Mouse (Mus musculus): ENCODE data around the gene Ciita. TPM values are rescaled to one million over a fixed set of nuclear protein-coding genes. Genes with fewer than 3 reads are reported as not detected.

Ciita gene
- total RNA-seq, 1 experiment from 2014 or later, result 0.69 TPM

DNA sequence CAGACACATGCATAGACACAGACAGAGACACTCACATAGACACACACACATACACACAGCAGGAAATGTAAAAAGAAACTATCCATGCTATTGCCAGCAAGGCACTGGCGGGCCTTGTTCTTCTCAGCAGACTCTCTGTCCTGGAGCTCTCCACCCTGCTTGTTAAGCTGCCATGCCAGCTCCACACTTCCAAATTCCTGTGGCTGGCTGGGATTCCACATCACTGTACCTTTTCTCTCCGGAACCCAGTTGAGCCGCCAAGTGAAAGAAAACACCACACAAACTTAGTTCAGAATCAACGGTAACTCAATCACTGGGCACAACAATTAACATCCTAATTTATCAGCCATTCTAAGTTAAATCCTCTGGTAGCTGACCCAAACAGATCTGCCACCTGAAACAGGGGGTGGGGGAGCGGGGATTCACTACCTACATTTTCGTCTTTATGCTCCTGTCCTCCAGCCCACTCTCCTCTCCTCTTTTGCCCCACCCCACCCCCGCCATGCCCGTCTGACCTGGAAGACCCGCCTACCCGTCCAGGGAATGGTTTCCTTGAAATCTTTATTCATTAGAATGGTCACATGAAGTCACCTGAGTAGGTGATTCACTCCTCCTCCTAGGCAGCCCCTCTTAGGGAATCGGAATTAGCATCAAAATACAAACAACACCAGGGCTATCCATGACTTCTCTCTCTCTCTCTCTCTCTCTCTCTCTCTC lies 12.3 kb upstream of the Ciita start:
- ATAC-seq (replicated peaks; ENCODE audit: low read depth, poor library complexity, severe bottlenecking), result no peak

DNA sequence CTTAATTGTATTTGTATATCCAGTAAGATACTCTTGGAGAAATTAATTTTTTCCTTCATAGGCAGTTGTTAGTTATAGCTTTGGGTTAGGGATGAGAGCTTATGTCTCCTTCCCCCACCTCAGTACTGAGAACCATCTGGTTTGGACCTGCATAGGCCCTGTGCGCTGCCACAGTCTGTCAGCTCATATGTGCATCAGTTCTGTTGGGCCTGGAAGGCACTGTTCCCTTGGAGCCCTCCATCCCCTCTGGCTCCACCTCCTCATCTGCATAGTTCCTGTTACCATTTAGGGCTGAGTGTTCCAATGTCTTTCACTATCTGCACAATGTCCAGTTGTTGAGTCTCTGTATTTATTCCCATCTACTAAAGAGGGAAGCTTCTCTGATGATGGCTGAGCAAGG lies 11.7 kb upstream of the Ciita start:
- ATAC-seq (replicated peaks; ENCODE audit: low read depth, poor library complexity, severe bottlenecking), result no peak

GRCm38 (mm10) chr16:10471950-10472349 lies 7.9 kb upstream of the Ciita start:
- no peak for ATAC-seq (replicated peaks; ENCODE audit: low read depth, poor library complexity, severe bottlenecking)

DNA sequence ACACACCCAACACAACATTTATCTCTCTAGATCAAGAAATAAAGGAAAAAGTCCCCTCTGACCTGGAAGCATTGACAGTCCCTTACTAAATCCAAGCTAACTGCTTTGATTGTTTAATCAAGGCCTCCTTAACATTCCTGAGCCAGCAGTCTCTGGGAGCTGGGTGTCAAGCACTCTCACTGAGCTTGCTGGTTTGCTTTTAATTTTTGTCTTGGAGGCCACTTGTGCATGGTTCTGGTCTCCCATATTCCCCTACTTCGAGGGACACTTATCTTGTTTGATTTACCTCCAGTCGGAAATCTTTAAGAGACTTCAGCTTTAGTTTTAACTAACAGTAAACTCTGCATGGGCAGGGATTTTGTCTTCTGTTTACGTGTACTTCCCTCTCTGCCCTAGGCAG lies 4.9 kb upstream of the Ciita start:
- ATAC-seq (replicated peaks; ENCODE audit: low read depth, poor library complexity, severe bottlenecking), result no peak

DNA sequence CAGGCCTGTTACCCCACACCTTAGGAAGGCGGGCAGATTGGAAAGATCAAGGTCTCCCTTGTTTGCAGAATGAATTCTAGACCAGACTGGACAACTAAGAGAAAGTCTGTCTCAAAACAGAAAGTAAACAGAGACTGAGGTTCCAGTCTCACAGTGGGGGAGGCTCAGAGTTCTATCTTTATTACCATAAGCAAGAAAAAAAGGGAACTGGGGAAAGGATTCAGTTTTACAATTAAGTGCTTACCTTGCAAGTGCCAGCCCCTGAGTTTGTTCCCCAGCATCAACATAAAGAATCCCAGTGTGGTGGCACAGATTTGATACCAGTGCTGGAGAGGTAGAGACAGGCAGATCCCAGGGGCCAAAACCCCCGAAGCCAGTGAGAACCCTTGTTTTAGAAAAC lies 3.9 kb upstream of the Ciita start:
- peak; percentile 43; the same call in 1 of the 2 replicates for ATAC-seq (replicated peaks; ENCODE audit: low read depth, poor library complexity, severe bottlenecking)

- no peak for ATAC-seq (replicated peaks; ENCODE audit: low read depth, poor library complexity, severe bottlenecking)
Observed at GRCm38 (mm10) chr16:10482343-10482742, 2.5 kb downstream of the Ciita start.

DNA sequence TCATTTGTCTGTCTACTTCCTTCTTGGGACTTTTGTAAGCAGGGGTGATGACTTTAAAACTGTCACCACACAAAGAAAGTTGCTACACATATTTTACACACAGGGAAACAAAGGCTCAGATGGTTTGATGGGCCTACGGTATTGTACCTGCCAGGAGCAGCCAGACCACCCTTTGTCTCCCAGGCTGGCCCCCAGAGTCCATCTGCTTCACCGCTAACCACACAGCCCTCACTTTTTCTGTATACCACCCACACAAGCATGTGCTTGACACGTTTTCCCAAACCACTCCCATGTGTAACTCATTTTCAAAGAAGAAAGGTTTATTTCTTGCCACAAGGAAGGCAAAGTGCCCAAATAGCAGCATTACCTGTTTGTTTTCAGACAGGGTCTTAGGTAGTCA lies 7.1 kb downstream of the Ciita start:
- ATAC-seq (replicated peaks; ENCODE audit: low read depth, poor library complexity, severe bottlenecking), result no peak

- ATAC-seq (replicated peaks; ENCODE audit: low read depth, poor library complexity, severe bottlenecking), result peak; percentile 71
Observed at GRCm38 (mm10) chr16:10487895-10488493, 8.1 kb downstream of the Ciita start.

DNA sequence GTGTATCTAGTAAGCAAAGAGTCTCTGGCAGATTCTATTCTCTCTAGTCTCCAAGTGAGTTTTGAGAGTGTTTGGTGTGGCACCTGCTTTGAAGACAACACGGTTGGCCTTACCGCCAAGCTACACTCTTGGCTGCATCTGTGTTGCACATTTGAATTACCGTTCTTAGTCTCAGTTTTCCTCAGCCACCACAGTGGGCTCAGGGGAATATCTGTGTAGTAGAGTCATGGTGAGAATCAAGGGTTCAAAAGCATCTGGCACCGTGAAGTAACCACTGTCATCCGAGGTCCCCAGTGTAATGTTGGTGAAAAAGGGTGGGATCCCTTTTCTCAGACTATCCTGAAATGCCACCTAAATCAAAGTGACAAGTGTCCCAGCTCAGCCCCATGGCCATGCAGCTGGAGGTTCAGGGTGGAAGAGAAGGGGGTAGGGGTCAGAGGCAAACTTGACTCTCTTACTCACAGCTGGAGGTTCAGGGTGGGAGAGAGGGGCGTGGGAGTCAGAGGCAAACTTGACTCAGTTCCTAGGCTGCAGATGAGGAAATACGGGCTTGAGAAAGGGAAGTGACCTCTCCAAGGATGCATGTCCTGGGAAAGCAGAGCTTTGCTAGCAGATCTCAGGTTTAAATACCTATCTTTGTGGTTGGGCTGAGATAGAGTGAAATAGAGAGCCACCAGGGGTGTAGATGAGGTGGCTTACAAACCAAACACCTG lies 9.1 kb downstream of the Ciita start:
- peak; percentile 29; the same call in 1 of the 2 replicates for ATAC-seq (replicated peaks; ENCODE audit: low read depth, poor library complexity, severe bottlenecking)

DNA sequence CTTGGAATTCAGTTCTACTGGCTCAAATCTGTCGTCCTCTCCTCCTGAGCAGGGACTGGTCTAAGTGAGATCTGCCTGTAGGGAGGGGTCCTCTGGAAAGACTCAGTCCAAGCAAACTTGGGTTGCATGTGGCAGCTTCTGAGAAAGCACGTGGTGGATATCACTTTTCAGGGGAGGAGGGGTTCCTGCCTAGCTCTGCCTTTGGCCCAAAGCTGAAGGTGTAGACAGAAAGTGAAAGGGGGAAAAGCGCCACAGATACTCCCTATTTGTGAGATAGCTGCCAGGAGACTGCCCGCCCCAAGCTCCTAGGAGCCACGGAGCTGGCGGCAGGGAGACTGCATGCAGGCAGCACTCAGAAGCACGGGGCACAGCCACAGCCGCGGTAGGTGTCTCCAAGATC lies 9.6 kb downstream of the Ciita start:
- ATAC-seq (replicated peaks; ENCODE audit: low read depth, poor library complexity, severe bottlenecking), result peak; percentile 45; the same call in 1 of the 2 replicates

GRCm38 (mm10) chr16:10489904-10490457 lies 10.1 kb downstream of the Ciita start:
- no peak for ATAC-seq (replicated peaks; ENCODE audit: low read depth, poor library complexity, severe bottlenecking)

GRCm38 (mm10) chr16:10490503-10491150 lies 10.8 kb downstream of the Ciita start:
- ATAC-seq (replicated peaks; ENCODE audit: low read depth, poor library complexity, severe bottlenecking), result no peak

DNA sequence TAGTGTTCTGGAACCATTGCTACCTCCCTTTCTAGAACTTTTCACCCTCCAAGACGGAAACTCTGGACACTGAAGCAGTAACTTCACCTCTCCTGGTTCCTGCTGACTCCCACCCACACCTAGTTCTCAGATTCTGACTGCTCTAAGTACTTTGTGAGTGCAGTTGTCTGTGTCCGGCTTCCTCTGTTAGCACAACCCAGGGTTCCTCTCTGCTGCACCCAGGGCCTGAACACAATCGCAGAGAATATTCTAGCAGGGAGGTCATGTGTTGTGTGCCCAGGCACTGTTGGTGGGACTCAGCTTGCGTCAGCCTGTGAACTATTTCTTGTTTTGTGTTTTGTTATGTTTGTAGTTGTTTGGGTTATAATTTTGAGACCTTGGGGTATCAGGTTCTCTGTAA lies 11.9 kb downstream of the Ciita start:
- ATAC-seq (replicated peaks; ENCODE audit: low read depth, poor library complexity, severe bottlenecking), result no peak

GRCm38 (mm10) chr16:10492587-10492986 lies 12.7 kb downstream of the Ciita start:
- no peak for ATAC-seq (replicated peaks; ENCODE audit: low read depth, poor library complexity, severe bottlenecking)

- 0 out of 2 replicates have a peak, but pooled peaks have one; percentile 32 for ATAC-seq (replicated peaks; ENCODE audit: low read depth, poor library complexity, severe bottlenecking)
Observed at GRCm38 (mm10) chr16:10495824-10496298, 16.0 kb downstream of the Ciita start.

- ATAC-seq (replicated peaks; ENCODE audit: low read depth, poor library complexity, severe bottlenecking), result no peak
Observed at GRCm38 (mm10) chr16:10498096-10498602, 18.3 kb downstream of the Ciita start.

GRCm38 (mm10) chr16:10499122-10499521 lies 19.3 kb downstream of the Ciita start:
- no peak for ATAC-seq (replicated peaks; ENCODE audit: low read depth, poor library complexity, severe bottlenecking)

GRCm38 (mm10) chr16:10501865-10502264 lies 22.0 kb downstream of the Ciita start:
- ATAC-seq (replicated peaks; ENCODE audit: low read depth, poor library complexity, severe bottlenecking), result peak; percentile 76

GRCm38 (mm10) chr16:10503058-10503457 lies 23.2 kb downstream of the Ciita start:
- no peak for ATAC-seq (replicated peaks; ENCODE audit: low read depth, poor library complexity, severe bottlenecking)

GRCm38 (mm10) chr16:10507445-10507844 lies 27.6 kb downstream of the Ciita start:
- ATAC-seq (replicated peaks; ENCODE audit: low read depth, poor library complexity, severe bottlenecking), result no peak
